Mouse (Mus musculus) spleen, adult 2 months (tissue): ENCODE data around the gene Fermt3.

ENCODE experiments used
- CTCF ChIP-seq: fragments of 200-500 bp; IDR thresholded peaks from 2 replicates; pipeline ENCODE4 v1.5.1; 2011; ENCODE audit warnings: mild to moderate bottlenecking, inconsistent platforms; ENCODE audit not compliant: insufficient read depth, insufficient read length, insufficient replicate concordance; ENCODE audit errors: extremely low read depth
- POLR2A ChIP-seq: fragments of 200-500 bp; IDR thresholded peaks from 2 replicates; pipeline ENCODE4 v1.6.1; 2011; ENCODE audit warnings: low read depth, low read length, inconsistent platforms

- TF ChIP-seq CTCF (no peak), POLR2A (no peak)
Measured at GRCm38 (mm10) chr19:7066828-7067342, 47.6 kb upstream of the Fermt3 start.
